Mouse (Mus musculus) hindbrain, embryonic 16.5 days (tissue): ENCODE measurements around the gene Fdx1. TPM values are rescaled to one million over a fixed set of nuclear protein-coding genes. Genes with fewer than 3 reads are reported as not detected.
A peak's percentile ranks its signal among the peaks of the same experiment; 100 is the strongest.

Experiments used
- ATAC-seq: fragments of 200-750 bp; cut with Nextera tagmentation; 2 replicates; pipeline ENCODE4 v1.8.0; 2017; ENCODE audit warnings: moderate TSS enrichment, moderate library complexity
- H3K27ac ChIP-seq: fragments of 300-500 bp; sonication (generic); 2 replicates; pipeline ENCODE4 v1.5.1; 2014; ENCODE audit warnings: low read depth, mild to moderate bottlenecking, control low read depth, low read length, moderate library complexity
- H3K27me3 ChIP-seq: fragments of 300-500 bp; sonication (generic); replicated peaks from 2 replicates; pipeline ENCODE4 v1.6.1; 2014; ENCODE audit warnings: low read length; ENCODE audit not compliant: control insufficient read depth, insufficient read depth
- H3K36me3 ChIP-seq: fragments of 300-500 bp; sonication (generic); 2 replicates; pipeline ENCODE4 v1.6.1; 2014; ENCODE audit warnings: mild to moderate bottlenecking, low read length, moderate library complexity, mixed read lengths; ENCODE audit not compliant: control insufficient read depth, insufficient read depth
- H3K4me1 ChIP-seq: fragments of 300-500 bp; sonication (generic); 2 replicates; pipeline ENCODE4 v1.6.1; 2014; ENCODE audit warnings: low read depth, low read length; ENCODE audit not compliant: control insufficient read depth, insufficient read depth
- H3K4me2 ChIP-seq: fragments of 300-500 bp; sonication (generic); 2 replicates; pipeline ENCODE4 v1.6.1; 2014; ENCODE audit warnings: mild to moderate bottlenecking, low read length, control low read depth, moderate library complexity
- H3K4me3 ChIP-seq: fragments of 300-500 bp; sonication (generic); 2 replicates; pipeline ENCODE4 v1.5.1; 2014; ENCODE audit warnings: mild to moderate bottlenecking, low read length, control low read depth, moderate library complexity
- H3K9ac ChIP-seq: fragments of 300-500 bp; sonication (generic); 2 replicates; pipeline ENCODE4 v1.6.1; 2014; ENCODE audit warnings: low read depth, mild to moderate bottlenecking, control low read depth, low read length, moderate library complexity
- H3K9me3 ChIP-seq: fragments of 300-500 bp; sonication (generic); 2 replicates; pipeline ENCODE4 v1.6.1; 2014; ENCODE audit warnings: mild to moderate bottlenecking, low read length, moderate library complexity; ENCODE audit not compliant: control insufficient read depth
- WGBS: fragments of 180-500 bp; shearing (Covaris S2); extraction: QIAGEN DNeasy Blood & Tissue Kit; methylation state at CpG from one replicate; pipeline ENCODE4 v1.1.7; 2014; 5-methylcytosine and 5-hydroxymethylcytosine counted together
- polyA plus RNA-seq: library from polyadenylated mRNA; unstranded; fragments of >200 nt; fragmentation: Nextera tagmentation; extraction: Ambion mirVana; gene quantifications from 2 replicates; pipeline ENCODE4 v1.2.1, GENCODE M21; 2015

Gene Fdx1
- polyA plus RNA-seq, 1 experiment from 2014 or later = 46.7 TPM

- Histone ChIP-seq H3K9ac (no peak overlapping the region), H3K4me1 (no peaks in the 10 kb centered on the region), H3K27me3 (no peaks in the 10 kb centered on the region), H3K4me2 (no peak overlapping the region), H3K36me3 (no peaks in the 10 kb centered on the region), H3K27ac (no peak overlapping the region), H3K4me3 (no peak overlapping the region), H3K9me3 (no peaks in the 10 kb centered on the region)
- ATAC-seq = no peak
- 68% methylated on average over 3 of the region's 3 CpGs for WGBS
Measured at GRCm38 (mm10) chr9:51973846-51974245, 10.5 kb upstream of the Fdx1 start.

DNA sequence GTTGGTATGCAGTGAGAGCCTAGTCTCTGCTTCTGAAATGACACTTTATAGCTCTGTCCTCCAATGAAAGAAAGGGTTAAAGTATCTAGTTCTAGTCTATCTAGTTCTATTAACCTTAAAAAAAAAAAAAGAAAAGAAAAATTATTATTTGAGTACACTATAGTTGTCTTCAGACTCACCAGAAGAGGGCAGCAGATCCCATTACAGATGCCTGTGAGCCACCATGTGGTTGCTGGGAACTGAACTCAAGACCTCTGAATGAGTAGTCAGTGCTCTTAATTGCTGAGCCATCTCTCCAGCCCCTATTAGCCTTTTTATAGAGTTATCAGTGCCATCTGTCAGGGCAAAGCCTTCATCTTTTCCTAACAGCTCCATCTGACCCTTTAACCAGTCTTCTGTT is 3.0 kb upstream of the Fdx1 start:
- Histone ChIP-seq H3K27me3 (no peaks in the 10 kb centered on the region), H3K4me1 (peaks cover 12% of the 10 kb centered on the region), H3K4me2 (no peak overlapping the region), H3K9me3 (no peaks in the 10 kb centered on the region; the same call in 1 of the 2 replicates), H3K36me3 (no peaks in the 10 kb centered on the region), H3K4me3 (no peak overlapping the region), H3K9ac (no peak overlapping the region), H3K27ac (no peak overlapping the region)
- ATAC-seq = no peak

GRCm38 (mm10) chr9:51964110-51964509 is 754 bp upstream of the Fdx1 start:
- Histone ChIP-seq H3K4me2 (no peak overlapping the region), H3K9me3 (no peaks in the 10 kb centered on the region; the same call in 1 of the 2 replicates), H3K27ac (no peak overlapping the region), H3K9ac (no peak overlapping the region), H3K36me3 (no peaks in the 10 kb centered on the region), H3K4me1 (peaks cover 22% of the 10 kb centered on the region), H3K27me3 (no peaks in the 10 kb centered on the region), H3K4me3 (no peak overlapping the region)
- ATAC-seq = no peak
- WGBS = 68% methylated on average over 6 of the region's 6 CpGs

DNA sequence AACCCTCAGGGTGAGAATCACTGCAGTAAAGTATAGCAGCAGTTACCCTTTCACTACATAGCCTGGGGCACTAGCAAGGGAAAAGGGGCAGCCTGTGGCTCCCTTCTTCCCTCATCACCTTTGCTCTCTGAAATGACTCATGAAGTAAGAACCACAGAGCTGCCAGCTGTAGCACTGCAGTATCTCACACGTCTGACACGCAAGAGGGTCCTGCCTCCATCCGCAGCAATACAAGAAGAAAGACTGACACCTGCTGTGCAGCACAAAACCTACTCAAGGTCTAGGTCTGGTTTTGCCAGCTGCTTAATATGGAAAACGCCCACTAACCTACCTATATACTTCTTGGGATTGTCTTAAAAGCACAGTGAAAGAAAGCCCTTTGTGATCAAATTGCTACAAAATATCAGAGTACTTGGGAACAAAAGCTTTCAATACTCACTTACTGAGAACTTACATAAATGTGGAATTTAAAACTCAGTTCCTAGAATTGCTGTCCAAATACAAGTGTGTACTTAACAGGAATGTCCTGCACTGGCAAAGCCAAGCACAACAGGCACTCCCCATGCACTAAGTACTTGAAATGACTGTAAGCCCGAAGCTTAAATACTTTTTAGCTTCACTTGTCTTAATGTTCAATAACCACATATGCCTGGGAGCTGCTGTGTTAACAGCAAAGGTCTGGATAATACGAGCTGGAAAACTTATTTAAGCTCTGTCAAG is 2.0 kb downstream of the Fdx1 start:
- Histone ChIP-seq H3K9ac (no peak overlapping the region; the same call in 1 of the 2 replicates), H3K4me3 (no peak overlapping the region), H3K27me3 (no peaks in the 10 kb centered on the region), H3K9me3 (no peaks in the 10 kb centered on the region), H3K4me1 (peaks cover 22% of the 10 kb centered on the region), H3K4me2 (peak overlapping the region; percentile 74), H3K27ac (no peak overlapping the region), H3K36me3 (no peaks in the 10 kb centered on the region)
- ATAC-seq = no peak
- WGBS = 55% methylated on average over 6 of the region's 6 CpGs

DNA sequence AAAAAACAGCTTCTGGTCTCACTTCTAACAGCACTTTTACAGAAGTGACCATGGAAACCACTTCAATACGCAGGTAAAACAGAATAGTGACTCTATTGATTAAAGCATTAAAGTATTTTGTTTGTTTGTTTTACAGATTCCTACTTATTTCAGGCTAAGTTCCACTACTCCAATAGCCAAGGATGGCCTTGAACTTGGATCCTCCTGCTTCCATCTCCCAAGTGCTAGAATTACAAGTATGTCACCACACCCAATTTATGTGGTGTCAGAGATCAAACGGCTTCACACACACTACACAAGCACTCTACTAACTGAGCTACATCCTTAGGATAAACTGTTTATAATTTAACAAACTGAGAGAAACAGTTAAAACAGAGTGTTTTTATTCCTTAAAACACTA is 3.0 kb downstream of the Fdx1 start:
- no peak overlapping the region for H3K9ac ChIP-seq
- no peak overlapping the region for H3K4me3 ChIP-seq
- WGBS = 85% methylated on average over 2 of the region's 2 CpGs
- ATAC-seq = no peak
- no peaks in the 10 kb centered on the region for H3K36me3 ChIP-seq
- H3K4me1 ChIP-seq = peaks cover 22% of the 10 kb centered on the region
- no peaks in the 10 kb centered on the region for H3K9me3 ChIP-seq
- no peaks in the 10 kb centered on the region for H3K27me3 ChIP-seq
- no peak overlapping the region for H3K27ac ChIP-seq
- H3K4me2 ChIP-seq = no peak overlapping the region

- Histone ChIP-seq H3K4me1 (peaks cover 22% of the 10 kb centered on the region), H3K4me3 (no peak overlapping the region), H3K4me2 (no peak overlapping the region), H3K27ac (no peak overlapping the region), H3K9ac (no peak overlapping the region), H3K9me3 (no peaks in the 10 kb centered on the region), H3K36me3 (0 out of 2 replicates have a peak, but pooled peaks cover 2% of the 10 kb centered on the region), H3K27me3 (no peaks in the 10 kb centered on the region)
- no peak for ATAC-seq
Measured at GRCm38 (mm10) chr9:51958981-51959380, 4.4 kb downstream of the Fdx1 start.

GRCm38 (mm10) chr9:51957025-51957424 is 6.3 kb downstream of the Fdx1 start:
- Histone ChIP-seq H3K4me3 (no peak overlapping the region), H3K36me3 (0 out of 2 replicates have a peak, but pooled peaks cover 2% of the 10 kb centered on the region), H3K9me3 (no peaks in the 10 kb centered on the region), H3K27ac (no peak overlapping the region), H3K9ac (no peak overlapping the region), H3K4me2 (no peak overlapping the region), H3K4me1 (peaks cover 17% of the 10 kb centered on the region), H3K27me3 (no peaks in the 10 kb centered on the region)
- 93% methylated on average over 8 of the region's 8 CpGs for WGBS
- no peak for ATAC-seq

- H3K4me3 ChIP-seq = no peak overlapping the region
- H3K9me3 ChIP-seq = no peaks in the 10 kb centered on the region
- no peak for ATAC-seq
- H3K36me3 ChIP-seq = 0 out of 2 replicates have a peak, but pooled peaks cover 2% of the 10 kb centered on the region
- no peak overlapping the region for H3K27ac ChIP-seq
- H3K9ac ChIP-seq = no peak overlapping the region
- H3K4me1 ChIP-seq = peaks cover 11% of the 10 kb centered on the region
- no peak overlapping the region for H3K4me2 ChIP-seq
- no peaks in the 10 kb centered on the region for H3K27me3 ChIP-seq
- WGBS = 82% methylated on average over 2 of the region's 2 CpGs
Measured at GRCm38 (mm10) chr9:51956484-51956883, 6.9 kb downstream of the Fdx1 start.

- no peak overlapping the region for H3K27ac ChIP-seq
- H3K9ac ChIP-seq = no peak overlapping the region
- H3K4me3 ChIP-seq = no peak overlapping the region
- no peak overlapping the region for H3K4me2 ChIP-seq
- no peak for ATAC-seq
- H3K9me3 ChIP-seq = no peaks in the 10 kb centered on the region
- 0 out of 2 replicates have a peak, but pooled peaks cover 2% of the 10 kb centered on the region for H3K36me3 ChIP-seq
- H3K27me3 ChIP-seq = no peaks in the 10 kb centered on the region
- WGBS = 68% methylated on average over 2 of the region's 2 CpGs
- no peaks in the 10 kb centered on the region for H3K4me1 ChIP-seq
Measured at GRCm38 (mm10) chr9:51951337-51951736, 12.0 kb downstream of the Fdx1 start.
